Mouse (Mus musculus): ENCODE results near the gene Ube2g2. TPM values are rescaled to one million over a fixed set of nuclear protein-coding genes. Genes with fewer than 3 reads are reported as not detected.

Ube2g2 gene
- polyA plus RNA-seq (2015; fragmentation: Illumina TruSeq; extraction: RNeasy Lipid Tissue Mini Kit (QIAGEN cat#74804); ENCODE audit: insufficient read depth, low replicate concordance), result 33.2 TPM

DNA sequence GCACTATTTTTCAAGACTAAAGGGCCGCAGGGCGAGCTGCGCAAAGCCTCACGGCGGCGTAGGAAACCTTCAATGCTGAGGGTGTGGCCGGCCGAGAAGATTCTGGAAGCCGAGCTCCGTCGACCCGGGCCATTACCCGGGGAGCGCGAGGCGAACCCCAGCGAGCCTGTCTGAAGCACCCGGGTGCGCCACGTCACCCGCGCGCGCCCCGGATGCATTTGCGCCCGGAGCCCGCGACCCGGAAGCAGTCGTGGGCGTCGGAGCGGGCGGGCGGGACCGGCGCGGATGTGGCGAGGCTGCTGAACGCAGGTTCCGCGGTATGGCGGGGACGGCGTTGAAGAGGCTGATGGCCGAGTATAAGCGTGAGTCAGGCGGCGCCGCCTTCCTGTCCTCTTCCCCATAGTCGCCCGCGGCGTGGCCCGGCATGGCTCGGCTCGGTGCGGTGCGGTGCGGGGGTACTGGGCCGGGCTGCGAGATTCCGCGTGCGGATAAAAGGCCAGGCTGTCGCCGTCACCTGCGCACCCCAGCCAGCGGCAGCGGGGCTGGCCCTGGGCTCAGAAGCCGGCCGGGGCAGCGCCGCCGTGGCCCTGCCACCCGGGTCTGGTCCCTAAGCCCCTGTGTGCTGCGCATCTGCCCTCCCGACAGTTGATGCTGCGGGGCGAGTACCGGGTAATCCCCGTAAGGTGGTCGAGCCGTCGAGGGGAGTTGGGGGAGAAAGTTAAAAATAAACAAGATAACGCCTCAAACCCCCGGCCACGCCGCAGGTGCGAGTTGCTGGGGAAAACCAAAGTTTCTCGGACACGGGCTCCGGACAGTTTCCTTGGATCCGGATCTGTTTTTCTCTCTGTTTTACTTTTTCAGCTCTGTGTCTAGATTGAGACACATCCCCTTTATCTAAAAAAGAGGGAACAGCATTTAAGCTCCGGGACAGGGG lies at the start of gene Ube2g2:
TSS of gene Ube2g2 (plus strand) at position 221 of the 934 bp plus-strand sequence.

DNA sequence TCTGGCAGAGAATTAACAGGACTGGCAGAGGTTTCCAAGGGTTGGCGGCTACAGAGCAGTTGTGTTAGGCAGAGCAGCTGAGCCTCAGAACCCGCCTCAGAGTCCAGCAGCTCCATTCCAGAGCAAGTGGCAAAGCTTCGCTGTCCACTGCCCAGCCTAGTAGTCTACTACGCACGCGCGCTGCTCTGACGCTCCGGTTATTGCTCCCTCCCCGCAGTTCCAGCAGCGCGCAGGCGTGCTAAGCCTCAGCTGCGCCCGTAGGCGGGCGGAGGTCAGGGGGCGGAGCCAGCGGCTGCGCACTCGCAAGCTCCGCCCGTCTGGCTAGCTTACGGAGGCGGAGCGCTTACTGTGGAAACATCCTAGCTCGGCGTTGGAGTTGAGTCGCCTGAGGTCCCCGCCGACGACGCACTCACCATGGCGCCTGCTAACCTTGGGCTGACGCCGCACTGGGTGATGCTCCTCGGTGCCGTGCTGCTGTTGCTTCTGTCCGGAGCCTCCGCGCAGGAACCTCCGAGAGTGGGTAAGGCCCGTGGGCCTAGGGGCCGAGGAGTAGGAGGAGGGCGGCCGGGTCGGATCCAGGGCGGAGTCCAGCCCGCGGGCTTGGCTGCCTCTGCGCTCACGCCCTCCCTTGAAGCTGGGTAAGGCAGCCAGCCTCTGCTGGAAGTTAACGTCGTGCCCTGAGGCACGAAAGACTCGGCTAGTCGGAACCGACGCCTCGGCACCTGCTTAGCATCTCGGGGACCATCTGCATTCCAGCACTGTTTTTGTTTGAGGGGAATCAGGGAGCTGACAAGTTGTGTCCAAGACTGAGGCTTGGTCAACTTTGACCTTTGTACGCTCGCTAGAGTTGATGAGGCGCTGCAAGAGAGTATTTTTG lies 40.4 kb upstream of the Ube2g2 start, which contains the start of gene Pttg1ip:
TSS of gene Pttg1ip (plus strand) at position 313 of the 877 bp plus-strand sequence.

GRCm38 (mm10) chr10:77605908-77606826 lies 15.9 kb upstream of the Ube2g2 start, which contains the start of the genes Sumo3 and Gm49325:
Sumo3 (plus strand) TSS chr10:77606097.
Gm49325 (plus strand) TSS chr10:77606197.

DNA sequence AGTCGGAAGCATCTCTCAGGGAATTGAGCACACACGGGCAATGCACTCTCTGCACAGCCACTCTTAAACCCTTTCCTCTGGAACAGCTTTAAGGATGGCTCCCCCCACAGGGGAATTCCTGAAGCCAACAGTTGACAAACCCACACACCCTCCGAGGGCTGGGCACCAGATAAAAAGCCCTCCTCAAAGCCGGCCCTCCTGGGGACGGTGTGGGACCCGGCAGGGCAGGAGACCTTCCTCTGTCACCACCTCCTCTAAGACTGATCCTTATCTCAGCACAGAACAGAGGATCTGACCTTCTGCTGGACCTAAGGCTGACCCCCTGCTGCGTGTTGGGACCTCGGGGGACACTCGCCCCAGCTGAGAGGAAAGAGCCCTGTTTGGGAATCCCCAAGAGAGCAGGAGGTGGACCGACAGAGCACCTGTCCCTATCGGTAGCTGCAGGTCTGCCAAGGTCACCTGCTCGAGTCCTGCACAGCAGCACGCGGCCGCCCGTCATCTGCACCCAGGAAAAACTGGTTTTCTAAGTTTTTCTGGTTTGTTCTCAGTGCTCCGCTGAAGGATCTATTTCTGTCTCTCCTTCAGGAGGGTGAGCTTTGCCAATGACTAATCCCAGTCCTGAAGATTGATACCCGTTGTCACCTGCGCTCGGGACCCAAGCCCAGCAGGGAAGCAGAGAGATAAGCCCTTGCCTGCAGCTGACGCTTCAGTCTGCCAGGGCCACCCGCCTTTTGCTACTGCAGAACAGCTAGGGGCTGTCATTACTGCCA lies 64.0 kb downstream of the Ube2g2 start, which contains the start of gene Tspear:
TSS of gene Tspear (plus strand) at position 675 of the 770 bp plus-strand sequence.

GRCm38 (mm10) chr10:77690356-77690807 lies 68.3 kb downstream of the Ube2g2 start, which contains the start of gene Gm19402:
Gm19402 (minus strand) TSS chr10:77690757.

Other genes with a start within 250 kb of the Ube2g2 start
- 3.1 TPM for gene Adarb1, start 204.0 kb upstream of the Ube2g2 start, polyA plus RNA-seq (2015; fragmentation: Illumina TruSeq; extraction: RNeasy Lipid Tissue Mini Kit (QIAGEN cat#74804); ENCODE audit: insufficient read depth, low replicate concordance)
- 8.7 TPM for gene Fam207a, start 106.5 kb upstream of the Ube2g2 start, polyA plus RNA-seq (2015; fragmentation: Illumina TruSeq; extraction: RNeasy Lipid Tissue Mini Kit (QIAGEN cat#74804); ENCODE audit: insufficient read depth, low replicate concordance)
- gene Itgb2, start 92.0 kb upstream of the Ube2g2 start, polyA plus RNA-seq (2015; fragmentation: Illumina TruSeq; extraction: RNeasy Lipid Tissue Mini Kit (QIAGEN cat#74804); ENCODE audit: insufficient read depth, low replicate concordance), result 140 TPM
- gene Pttg1ip, start 40.6 kb upstream of the Ube2g2 start, polyA plus RNA-seq (2015; fragmentation: Illumina TruSeq; extraction: RNeasy Lipid Tissue Mini Kit (QIAGEN cat#74804); ENCODE audit: insufficient read depth, low replicate concordance), result 83.9 TPM
- gene Sumo3, start 16.2 kb upstream of the Ube2g2 start, polyA plus RNA-seq (2015; fragmentation: Illumina TruSeq; extraction: RNeasy Lipid Tissue Mini Kit (QIAGEN cat#74804); ENCODE audit: insufficient read depth, low replicate concordance), result 158 TPM
- not detected for gene Gm49325, start 16.1 kb upstream of the Ube2g2 start, polyA plus RNA-seq (2015; fragmentation: Illumina TruSeq; extraction: RNeasy Lipid Tissue Mini Kit (QIAGEN cat#74804); ENCODE audit: insufficient read depth, low replicate concordance)
- 0.23 TPM for gene Tspear, start 64.3 kb downstream of the Ube2g2 start, polyA plus RNA-seq (2015; fragmentation: Illumina TruSeq; extraction: RNeasy Lipid Tissue Mini Kit (QIAGEN cat#74804); ENCODE audit: insufficient read depth, low replicate concordance)
- not detected for gene Gm19402, start 68.5 kb downstream of the Ube2g2 start, polyA plus RNA-seq (2015; fragmentation: Illumina TruSeq; extraction: RNeasy Lipid Tissue Mini Kit (QIAGEN cat#74804); ENCODE audit: insufficient read depth, low replicate concordance)
- not detected for gene Gm9508, start 75.0 kb downstream of the Ube2g2 start, polyA plus RNA-seq (2015; fragmentation: Illumina TruSeq; extraction: RNeasy Lipid Tissue Mini Kit (QIAGEN cat#74804); ENCODE audit: insufficient read depth, low replicate concordance)
- gene Gm10272, start 84.4 kb downstream of the Ube2g2 start, polyA plus RNA-seq (2015; fragmentation: Illumina TruSeq; extraction: RNeasy Lipid Tissue Mini Kit (QIAGEN cat#74804); ENCODE audit: insufficient read depth, low replicate concordance), result not detected
- gene Gm10024, start 89.2 kb downstream of the Ube2g2 start, polyA plus RNA-seq (2015; fragmentation: Illumina TruSeq; extraction: RNeasy Lipid Tissue Mini Kit (QIAGEN cat#74804); ENCODE audit: insufficient read depth, low replicate concordance), result not detected
- gene Gm10142, start 93.5 kb downstream of the Ube2g2 start, polyA plus RNA-seq (2015; fragmentation: Illumina TruSeq; extraction: RNeasy Lipid Tissue Mini Kit (QIAGEN cat#74804); ENCODE audit: insufficient read depth, low replicate concordance), result not detected
- gene Krtap12-1, start 98.3 kb downstream of the Ube2g2 start, polyA plus RNA-seq (2015; fragmentation: Illumina TruSeq; extraction: RNeasy Lipid Tissue Mini Kit (QIAGEN cat#74804); ENCODE audit: insufficient read depth, low replicate concordance), result not detected
- not detected for gene Gm10100, start 104.2 kb downstream of the Ube2g2 start, polyA plus RNA-seq (2015; fragmentation: Illumina TruSeq; extraction: RNeasy Lipid Tissue Mini Kit (QIAGEN cat#74804); ENCODE audit: insufficient read depth, low replicate concordance)
- gene Gm18596, start 120.4 kb downstream of the Ube2g2 start, polyA plus RNA-seq (2015; fragmentation: Illumina TruSeq; extraction: RNeasy Lipid Tissue Mini Kit (QIAGEN cat#74804); ENCODE audit: insufficient read depth, low replicate concordance), result not detected
- gene Gm9736, start 129.1 kb downstream of the Ube2g2 start, polyA plus RNA-seq (2015; fragmentation: Illumina TruSeq; extraction: RNeasy Lipid Tissue Mini Kit (QIAGEN cat#74804); ENCODE audit: insufficient read depth, low replicate concordance), result not detected
- not detected for gene Gm3233, start 137.4 kb downstream of the Ube2g2 start, polyA plus RNA-seq (2015; fragmentation: Illumina TruSeq; extraction: RNeasy Lipid Tissue Mini Kit (QIAGEN cat#74804); ENCODE audit: insufficient read depth, low replicate concordance)
- not detected for gene Gm3238, start 149.1 kb downstream of the Ube2g2 start, polyA plus RNA-seq (2015; fragmentation: Illumina TruSeq; extraction: RNeasy Lipid Tissue Mini Kit (QIAGEN cat#74804); ENCODE audit: insufficient read depth, low replicate concordance)
- gene Gm7138, start 154.7 kb downstream of the Ube2g2 start, polyA plus RNA-seq (2015; fragmentation: Illumina TruSeq; extraction: RNeasy Lipid Tissue Mini Kit (QIAGEN cat#74804); ENCODE audit: insufficient read depth, low replicate concordance), result not detected
- not detected for gene Gm3250, start 160.3 kb downstream of the Ube2g2 start, polyA plus RNA-seq (2015; fragmentation: Illumina TruSeq; extraction: RNeasy Lipid Tissue Mini Kit (QIAGEN cat#74804); ENCODE audit: insufficient read depth, low replicate concordance)
- gene Gm7137, start 165.9 kb downstream of the Ube2g2 start, polyA plus RNA-seq (2015; fragmentation: Illumina TruSeq; extraction: RNeasy Lipid Tissue Mini Kit (QIAGEN cat#74804); ENCODE audit: insufficient read depth, low replicate concordance), result not detected
- gene Gm9639, start 172.8 kb downstream of the Ube2g2 start, polyA plus RNA-seq (2015; fragmentation: Illumina TruSeq; extraction: RNeasy Lipid Tissue Mini Kit (QIAGEN cat#74804); ENCODE audit: insufficient read depth, low replicate concordance), result not detected
- gene Gm19668, start 176.9 kb downstream of the Ube2g2 start, polyA plus RNA-seq (2015; fragmentation: Illumina TruSeq; extraction: RNeasy Lipid Tissue Mini Kit (QIAGEN cat#74804); ENCODE audit: insufficient read depth, low replicate concordance), result not detected
- not detected for gene Gm9507, start 189.6 kb downstream of the Ube2g2 start, polyA plus RNA-seq (2015; fragmentation: Illumina TruSeq; extraction: RNeasy Lipid Tissue Mini Kit (QIAGEN cat#74804); ENCODE audit: insufficient read depth, low replicate concordance)
- not detected for gene Gm2696, start 192.4 kb downstream of the Ube2g2 start, polyA plus RNA-seq (2015; fragmentation: Illumina TruSeq; extraction: RNeasy Lipid Tissue Mini Kit (QIAGEN cat#74804); ENCODE audit: insufficient read depth, low replicate concordance)
- gene Krtap10-4, start 204.8 kb downstream of the Ube2g2 start, polyA plus RNA-seq (2015; fragmentation: Illumina TruSeq; extraction: RNeasy Lipid Tissue Mini Kit (QIAGEN cat#74804); ENCODE audit: insufficient read depth, low replicate concordance), result not detected
- gene Krtap10-10, start 213.7 kb downstream of the Ube2g2 start, polyA plus RNA-seq (2015; fragmentation: Illumina TruSeq; extraction: RNeasy Lipid Tissue Mini Kit (QIAGEN cat#74804); ENCODE audit: insufficient read depth, low replicate concordance), result not detected
- not detected for gene Gm36176, start 224.5 kb downstream of the Ube2g2 start, polyA plus RNA-seq (2015; fragmentation: Illumina TruSeq; extraction: RNeasy Lipid Tissue Mini Kit (QIAGEN cat#74804); ENCODE audit: insufficient read depth, low replicate concordance)
- not detected for gene Gm10318, start 230.6 kb downstream of the Ube2g2 start, polyA plus RNA-seq (2015; fragmentation: Illumina TruSeq; extraction: RNeasy Lipid Tissue Mini Kit (QIAGEN cat#74804); ENCODE audit: insufficient read depth, low replicate concordance)
- gene Gm3285, start 239.7 kb downstream of the Ube2g2 start, polyA plus RNA-seq (2015; fragmentation: Illumina TruSeq; extraction: RNeasy Lipid Tissue Mini Kit (QIAGEN cat#74804); ENCODE audit: insufficient read depth, low replicate concordance), result not detected